Mouse (Mus musculus) left cerebral cortex, postnatal 36 days (tissue): ENCODE measurements around the gene Cpxm2. TPM values are rescaled to one million over a fixed set of nuclear protein-coding genes. Genes with fewer than 3 reads are reported as not detected.

Experiments used
- DNase-seq, 2 experiments: peaks; one replicate each; pipeline ENCODE4 v3.0.0; 2021 to 2022; ENCODE audit warnings: low spot score in 2 of 2, mixed read lengths in 1 of 2
- intact Hi-C: fragments of 180-260 bp; cut with DNase I; formaldehyde crosslinking; loops from one replicate; pipeline ENCODE4 v1.15.1; 2025
- total RNA-seq, 2 experiments: library from RNA; stranded (reverse); gene quantifications; 2 replicates each; pipeline ENCODE4 v1.2.3; 2021

Gene Cpxm2
- total RNA-seq, 2 experiments from 2014 or later = 2.8 to 5.6 TPM

GRCm38 (mm10) chr7:132060116-132060515, 94.4 kb downstream of the Cpxm2 start:
- DNase-seq = no peak
- intact Hi-C loops = no loop called here

GRCm38 (mm10) chr7:132056565-132056964, 98.0 kb downstream of the Cpxm2 start:
- intact Hi-C loops = no loop called here
- DNase-seq = no peak

- DNase-seq = no peak
- intact Hi-C loops = no loop called here
Observed at GRCm38 (mm10) chr7:132046662-132047061, 107.9 kb downstream of the Cpxm2 start.

GRCm38 (mm10) chr7:132031940-132032531, 122.5 kb downstream of the Cpxm2 start:
- DNase-seq = peak; percentile 27 to 36

GRCm38 (mm10) chr7:132026671-132027070, 127.9 kb downstream of the Cpxm2 start:
- no peak for DNase-seq
- intact Hi-C loops = no loop called here

More at GRCm38 (mm10) chr7:132031940-132032531, 122.5 kb downstream of the Cpxm2 start:
- intact Hi-C loops = no loop called here

GRCm38 (mm10) chr7:132025591-132025990, 128.9 kb downstream of the Cpxm2 start:
- DNase-seq = no peak
- intact Hi-C loops = no loop called here

GRCm38 (mm10) chr7:132015933-132016332, 138.6 kb downstream of the Cpxm2 start:
- DNase-seq = no peak
- intact Hi-C loops = no loop called here

- intact Hi-C loops = no loop called here
Observed at GRCm38 (mm10) chr7:132015193-132015592, 139.3 kb downstream of the Cpxm2 start.

GRCm38 (mm10) chr7:132013970-132014369, 140.6 kb downstream of the Cpxm2 start:
- intact Hi-C loops = no loop called here
- DNase-seq = no peak

More at GRCm38 (mm10) chr7:132015193-132015592, 139.3 kb downstream of the Cpxm2 start:
- no peak for DNase-seq

- DNase-seq = no peak
- intact Hi-C loops = no loop called here
Observed at GRCm38 (mm10) chr7:132012969-132013679, 141.4 kb downstream of the Cpxm2 start.

GRCm38 (mm10) chr7:132009002-132009401, 145.5 kb downstream of the Cpxm2 start:
- DNase-seq = no peak
- intact Hi-C loops = no loop called here

- DNase-seq = peak in 1 of 2 experiments; percentile 19
- intact Hi-C loops = no loop called here
Observed at GRCm38 (mm10) chr7:132005996-132006696, 148.4 kb downstream of the Cpxm2 start.

GRCm38 (mm10) chr7:131992873-131993272, 161.7 kb downstream of the Cpxm2 start:
- intact Hi-C loops = no loop called here
- no peak for DNase-seq

GRCm38 (mm10) chr7:131992226-131992625, 162.3 kb downstream of the Cpxm2 start:
- intact Hi-C loops = no loop called here
- no peak for DNase-seq

GRCm38 (mm10) chr7:131989056-131989455, 165.5 kb downstream of the Cpxm2 start:
- DNase-seq = no peak
- intact Hi-C loops = no loop called here

Other genes with a start within 250 kb of the Cpxm2 start
- gene Gpr26, start 188.3 kb downstream of the Cpxm2 start, total RNA-seq = 100 to 1,000 TPM; 125 to 129 TPM
- 10 to 100 TPM; 38.1 to 49.1 TPM for gene Chst15, start 162.5 kb upstream of the Cpxm2 start, total RNA-seq